Mouse (Mus musculus): ENCODE results near the gene Hist1h2bb. TPM values are rescaled to one million over a fixed set of nuclear protein-coding genes. Genes with fewer than 3 reads are reported as not detected.

The Hist1h2bb gene
- total and polyA plus RNA-seq, 3 experiments = 0.53 to 2,852 (median 54.6) TPM

GRCm38 (mm10) chr13:23755000-23755399, 8.5 kb downstream of the Hist1h2bb start:
- H3K4me2 ChIP-seq (ENCODE audit: insufficient read depth, low read depth, poor library complexity, severe bottlenecking) = 0 out of 2 replicates have a peak overlapping the region, but pooled peaks have one; percentile 29
- DNase-seq (ENCODE audit: extremely low read depth) = no peak
- peak overlapping the region; percentile 69 for H3K27ac ChIP-seq (ENCODE audit: insufficient read depth, low read depth)
- no peaks in the 10 kb centered on the region for H3K9me3 ChIP-seq (replicated peaks; ENCODE audit: low read length)
- no peaks in the 10 kb centered on the region for H3K36me3 ChIP-seq (replicated peaks in 1 of 2; ENCODE audit: control insufficient read depth in 1 of 2, insufficient read depth in 1 of 2, low read length in 1 of 2)
- dilution Hi-C loops (cut with MboI; ENCODE audit: extremely low pct_ligation_motif_present, extremely low pct_unique_long_range_greater_than_20kb, low sequenced_read_pairs) (no loop called here), in situ Hi-C loops (cut with MboI; ENCODE audit: low pct_ligation_motif_present, low pct_unique_long_range_greater_than_20kb, low sequenced_read_pairs) (loop anchor here (25.0 kb wide), 1 partner anchor 1718 kb away; the partner anchor contains the start of genes Hist1h2ag, Hist1h2ah, Hist1h2bj and Hist1h2bk)
- H3K4me1 ChIP-seq (ENCODE audit: control insufficient read depth in 1 of 2, insufficient read depth in 2 of 2) = peaks cover 2 to 48% of the 10 kb centered on the region in 2 experiments; a peak in 3 of 4 replicates
- no peak overlapping the region for H3K4me3 ChIP-seq (replicated peaks in 1 of 3; ENCODE audit: low read depth in 2 of 3, low read length in 2 of 3, poor library complexity in 1 of 3)
- no peak overlapping the region for H3K9ac ChIP-seq (ENCODE audit: insufficient read depth, low read depth)
- no peaks in the 10 kb centered on the region for H3K27me3 ChIP-seq (replicated peaks)
- H3K79me2 ChIP-seq (replicated peaks; ENCODE audit: control insufficient read depth, extremely low read depth, insufficient read depth, poor library complexity, severe bottlenecking) = no peaks in the 10 kb centered on the region
- TF ChIP-seq TBP (conservative IDR thresholded peaks at IDR 0.05; ENCODE audit: low read depth, low read length) = no peak
- TF ChIP-seq POLR2A (IDR thresholded peaks at IDR 0.05; ENCODE audit: low read depth, low read length) = no peak
- no peak for TF ChIP-seq MYC (IDR thresholded peaks at IDR 0.05; ENCODE audit: low read depth, low read length)
- TF ChIP-seq POLR2AphosphoS2 (IDR thresholded peaks at IDR 0.05; ENCODE audit: low read depth, low read length) = no peak
- no peak for TF ChIP-seq USF1 (IDR thresholded peaks at IDR 0.05; ENCODE audit: low read depth, low read length)
- TF ChIP-seq MAFK (IDR thresholded peaks at IDR 0.05; ENCODE audit: insufficient replicate concordance, low read length) = no peak
- TF ChIP-seq JUN (IDR thresholded peaks at IDR 0.05; ENCODE audit: insufficient read depth, low read depth, low read length) = no peak
- TF ChIP-seq KAT2A (IDR thresholded peaks at IDR 0.05; ENCODE audit: insufficient replicate concordance, low read length) = no peak
- TF ChIP-seq HCFC1 (IDR thresholded peaks at IDR 0.05; ENCODE audit: low read depth, low read length) = no peak
- no peak for TF ChIP-seq ETS1 (conservative IDR thresholded peaks at IDR 0.05; ENCODE audit: low read depth, low read length)
- TF ChIP-seq ZNF384 (IDR thresholded peaks at IDR 0.05; ENCODE audit: low read depth, low read length) = no peak
- no peak for TF ChIP-seq NRF1 (IDR thresholded peaks at IDR 0.05; ENCODE audit: low read depth, low read length)

DNA sequence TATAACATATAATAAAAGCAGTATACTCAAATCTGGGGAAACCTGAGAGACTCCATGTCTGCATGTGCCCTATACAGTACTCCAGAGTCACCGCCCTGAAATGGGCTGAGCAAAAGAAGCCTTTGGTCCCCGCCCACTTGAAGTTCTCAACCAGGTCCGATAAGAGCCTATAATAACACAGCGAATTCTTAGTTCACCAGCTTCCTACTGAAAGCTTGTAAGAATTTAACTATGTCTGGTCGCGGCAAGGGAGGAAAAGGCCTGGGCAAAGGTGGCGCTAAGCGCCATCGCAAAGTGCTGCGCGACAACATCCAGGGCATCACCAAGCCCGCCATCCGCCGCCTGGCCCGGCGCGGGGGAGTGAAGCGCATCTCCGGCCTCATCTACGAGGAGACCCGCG, 10.3 kb downstream of the Hist1h2bb start, which contains the start of gene Hist1h4b:
Hist1h4b (plus strand) TSS at position 224 of the 400 bp plus-strand sequence.
- dilution Hi-C loops (cut with MboI; ENCODE audit: extremely low pct_ligation_motif_present, extremely low pct_unique_long_range_greater_than_20kb, low sequenced_read_pairs) = no loop called here
- H3K4me2 ChIP-seq (ENCODE audit: insufficient read depth, low read depth, poor library complexity, severe bottlenecking) = peak within 1 kb of the TSS; percentile 98
- in situ Hi-C loops (cut with MboI; ENCODE audit: low pct_ligation_motif_present, low pct_unique_long_range_greater_than_20kb, low sequenced_read_pairs) = loop anchor here (25.0 kb wide), 1 partner anchor 1719 kb away; the partner anchor contains the start of genes Hist1h2ag, Hist1h2ah, Hist1h2bj and Hist1h2bk
- peak; percentile 99 for TF ChIP-seq ZMIZ1 (IDR thresholded peaks at IDR 0.05; ENCODE audit: low read depth, low read length)
- TF ChIP-seq KAT2A (IDR thresholded peaks at IDR 0.05; ENCODE audit: insufficient replicate concordance, low read length) = no peak
- TF ChIP-seq ELF1 (IDR thresholded peaks at IDR 0.05; ENCODE audit: low read depth, low read length) = no peak
- no peak for TF ChIP-seq MAZ (IDR thresholded peaks at IDR 0.05; ENCODE audit: low read depth, low read length)
- TF ChIP-seq SIN3A (IDR thresholded peaks at IDR 0.05; ENCODE audit: low read length) = peak; percentile 89; the same call in 1 of the 2 replicates
- TF ChIP-seq SMC3 (IDR thresholded peaks at IDR 0.05; ENCODE audit: low read depth, low read length) = no peak
- TF ChIP-seq MEF2A (IDR thresholded peaks at IDR 0.05; ENCODE audit: borderline replicate concordance, low read depth, low read length) = peak; percentile 15; the same call in 1 of the 2 replicates
- no peak for TF ChIP-seq MAX (IDR thresholded peaks at IDR 0.05; ENCODE audit: low read length)
- no peak for TF ChIP-seq ZC3H11A (IDR thresholded peaks at IDR 0.05; ENCODE audit: low read depth, low read length)
- TF ChIP-seq POLR2A (IDR thresholded peaks at IDR 0.05; ENCODE audit: low read depth, low read length) = peak; percentile 98; the same call in 1 of the 2 replicates
- no peak for TF ChIP-seq NRF1 (IDR thresholded peaks at IDR 0.05; ENCODE audit: low read depth, low read length)
- TF ChIP-seq MAFK (IDR thresholded peaks at IDR 0.05; ENCODE audit: insufficient replicate concordance, low read length) = no peak
- peak; percentile 89 for TF ChIP-seq TCF12 (IDR thresholded peaks at IDR 0.05; ENCODE audit: low read depth, low read length)
- TF ChIP-seq UBTF (IDR thresholded peaks at IDR 0.05; ENCODE audit: low read depth, low read length) = no peak; the same call in none of the 2 replicates
- TF ChIP-seq MXI1 (IDR thresholded peaks at IDR 0.05; ENCODE audit: low read depth, low read length) = no peak; the same call in 1 of the 2 replicates
- TF ChIP-seq ZNF384 (IDR thresholded peaks at IDR 0.05; ENCODE audit: low read depth, low read length) = no peak
- peak; percentile 55; the same call in 1 of the 2 replicates for TF ChIP-seq BHLHE40 (IDR thresholded peaks at IDR 0.05; ENCODE audit: low read depth, low read length)
- TF ChIP-seq IRF4 (IDR thresholded peaks at IDR 0.05; ENCODE audit: low read depth, low read length) = no peak; the same call in 1 of the 2 replicates
- no peak for TF ChIP-seq JUN (IDR thresholded peaks at IDR 0.05; ENCODE audit: insufficient read depth, low read depth, low read length)
- peak; percentile 100 for TF ChIP-seq NELFE (IDR thresholded peaks at IDR 0.05; ENCODE audit: low read depth, low read length)
- peak; percentile 99 for TF ChIP-seq TBP (conservative IDR thresholded peaks at IDR 0.05; ENCODE audit: low read depth, low read length)
- no peak for TF ChIP-seq CHD1 (IDR thresholded peaks at IDR 0.05; ENCODE audit: low read depth, low read length)
- TF ChIP-seq GABPA (IDR thresholded peaks at IDR 0.05; ENCODE audit: insufficient replicate concordance, low read depth, low read length) = no peak
- peak; percentile 98 for TF ChIP-seq POLR2AphosphoS2 (IDR thresholded peaks at IDR 0.05; ENCODE audit: low read depth, low read length)
- no peak for TF ChIP-seq RAD21 (IDR thresholded peaks at IDR 0.05; ENCODE audit: low read depth, low read length)
- TF ChIP-seq PAX5 (IDR thresholded peaks at IDR 0.05; ENCODE audit: low read length) = no peak

More for the DNA sequence above, 10.3 kb downstream of the Hist1h2bb start, which contains the start of gene Hist1h4b:
- Histone ChIP-seq H3K4me1 (ENCODE audit: control insufficient read depth in 1 of 2, insufficient read depth in 2 of 2) (peaks cover 3 to 44% of the 10 kb centered on the region in 2 experiments; a peak in 3 of 4 replicates), H3K79me2 (replicated peaks; ENCODE audit: control insufficient read depth, extremely low read depth, insufficient read depth, poor library complexity, severe bottlenecking) (no peaks in the 10 kb centered on the region), H3K36me3 (replicated peaks in 1 of 2; ENCODE audit: control insufficient read depth in 1 of 2, insufficient read depth in 1 of 2, low read length in 1 of 2) (no peaks in the 10 kb centered on the region), H3K27me3 (replicated peaks) (no peaks in the 10 kb centered on the region), H3K9ac (ENCODE audit: insufficient read depth, low read depth) (peak within 1 kb of the TSS; percentile 90), H3K9me3 (replicated peaks; ENCODE audit: low read length) (no peaks in the 10 kb centered on the region), H3K4me3 (replicated peaks in 1 of 3; ENCODE audit: low read depth in 2 of 3, low read length in 2 of 3, poor library complexity in 1 of 3) (peak within 1 kb of the TSS; percentile 1 to 51 (median 35)), H3K27ac (ENCODE audit: insufficient read depth, low read depth) (peak within 1 kb of the TSS; percentile 86)
- peak; percentile 97 for DNase-seq (ENCODE audit: extremely low read depth)
